8 mouse cellular contexts compared by ENCODE assay signal in genomic region chr11:101094930-101095313, GRCm38 (mm10). TPM values are rescaled to one million over a fixed set of nuclear protein-coding genes. Genes with fewer than 3 reads are reported as not detected.
DNase-seq lines count a peak whose midpoint lies in the region; ATAC-seq and TF ChIP-seq lines count a peak whose summit lies in the region.

No protein-coding gene starts in this region.

- no peak for TF ChIP-seq CTCF in G1E (IDR thresholded peaks at IDR 0.05; ENCODE audit: low read depth, low read length)

- no peaks in the 10 kb centered on the region for H3K27me3 ChIP-seq in heart, embryonic 12.5 days (replicated peaks)
- no peaks in the 10 kb centered on the region for H3K27me3 ChIP-seq in G1E (ENCODE audit: insufficient read depth, low read length)
- no peaks in the 10 kb centered on the region for H3K27me3 ChIP-seq in hindbrain, embryonic 10.5 days (ENCODE audit: insufficient read depth, poor library complexity, severe bottlenecking)
- no peaks in the 10 kb centered on the region for H3K27me3 ChIP-seq in midbrain, embryonic 10.5 days (ENCODE audit: low read depth, poor library complexity, severe bottlenecking)

- peaks cover 75% of the 10 kb centered on the region for H3K36me3 ChIP-seq in heart, embryonic 12.5 days
- peaks cover 78% of the 10 kb centered on the region for H3K36me3 ChIP-seq in G1E (replicated peaks)
- H3K36me3 ChIP-seq in hindbrain, embryonic 10.5 days = peaks cover 81% of the 10 kb centered on the region
- H3K36me3 ChIP-seq in midbrain, embryonic 10.5 days = peaks cover 74% of the 10 kb centered on the region

- H3K4me3 ChIP-seq in heart, embryonic 12.5 days = peak overlapping the region; percentile 84
- H3K4me3 ChIP-seq in G1E (ENCODE audit: low read depth, low read length) = peak overlapping the region; percentile 79
- peak overlapping the region; percentile 66 for H3K4me3 ChIP-seq in hindbrain, embryonic 10.5 days
- H3K4me3 ChIP-seq in midbrain, embryonic 10.5 days = peak overlapping the region; percentile 81

- DNase-seq in heart, adult 8-10 months (ENCODE audit: low spot score) = no peak
- no peak for DNase-seq in G1E (ENCODE audit: low spot score)
- DNase-seq in hindbrain, embryonic 10.5 days (ENCODE audit: low spot score) = no peak
- DNase-seq in midbrain, embryonic 10.5 days (ENCODE audit: low spot score) = no peak
- no peak for DNase-seq in adrenal gland, adult (ENCODE audit: inconsistent age in 2 of 2, low spot score in 1 of 2)
- no peak for DNase-seq in right cerebral cortex, postnatal 4 days
- DNase-seq in gastrocnemius, postnatal 25 days = no peak

- H3K4me2 ChIP-seq in heart, embryonic 12.5 days = peak overlapping the region; percentile 94

- peaks cover 10% of the 10 kb centered on the region for H3K4me1 ChIP-seq in heart, embryonic 12.5 days (replicated peaks)
- H3K4me1 ChIP-seq in G1E (ENCODE audit: insufficient read depth, low read depth, low read length) = peaks cover 41% of the 10 kb centered on the region
- peaks cover 27% of the 10 kb centered on the region for H3K4me1 ChIP-seq in hindbrain, embryonic 10.5 days (replicated peaks)
- peaks cover 30% of the 10 kb centered on the region for H3K4me1 ChIP-seq in midbrain, embryonic 10.5 days

- no peak overlapping the region for H3K27ac ChIP-seq in heart, embryonic 12.5 days (ENCODE audit: poor library complexity, severe bottlenecking)
- peak overlapping the region; percentile 85 for H3K27ac ChIP-seq in hindbrain, embryonic 10.5 days
- H3K27ac ChIP-seq in midbrain, embryonic 10.5 days (replicated peaks) = peak overlapping the region; percentile 90

- ATAC-seq in heart, embryonic 12.5 days (ENCODE audit: insufficient number of reproducible peaks, low FRiP score) = no peak
- no peak for ATAC-seq in G1E (ENCODE audit: extremely low read depth, insufficient number of reproducible peaks, low FRiP score, poor library complexity, severe bottlenecking)

- peak overlapping the region; percentile 90 for H3K9ac ChIP-seq in heart, embryonic 12.5 days

- WGBS in heart, embryonic 12.5 days = 1% methylated on average over 18 of the region's 18 CpGs
- under 1% methylated on average over 18 of the region's 18 CpGs for WGBS in hindbrain, embryonic 10.5 days
- WGBS in midbrain, embryonic 10.5 days = 2% methylated on average over 18 of the region's 18 CpGs

- no peaks in the 10 kb centered on the region for H3K9me3 ChIP-seq in heart, embryonic 12.5 days (replicated peaks)
- no peaks in the 10 kb centered on the region for H3K9me3 ChIP-seq in G1E (replicated peaks)
- no peaks in the 10 kb centered on the region for H3K9me3 ChIP-seq in hindbrain, embryonic 10.5 days
- H3K9me3 ChIP-seq in midbrain, embryonic 10.5 days (replicated peaks) = no peaks in the 10 kb centered on the region

RNA-seq across cellular contexts. Expression of gene Psmc3ip, which starts 0.3 kb away (rescaled TPM):
- polyA plus RNA-seq in heart, embryonic 12.5 days (2016; fragmentation: Nextera tagmentation; extraction: Ambion mirVana) = 20.8 and 21.3 TPM in 2 replicates
- total RNA-seq in heart, adult 8-10 months (2022) = 1 to 10 TPM; 2.3 to 3.1 (median 2.8) TPM
- total RNA-seq in G1E (2014; fragmentation: Nextera tagmentation) (11.1 and 15.7 TPM in 2 replicates), G1E (2017) (27.0 and 29.8 TPM in 2 replicates)
- 20.5 and 20.6 TPM in 2 replicates for polyA plus RNA-seq in G1E (2012)
- 59.7 and 72.5 TPM in 2 replicates for polyA plus RNA-seq in hindbrain, embryonic 10.5 days (2016; fragmentation: Nextera tagmentation; extraction: Ambion mirVana)
- polyA plus RNA-seq in midbrain, embryonic 10.5 days (2016; fragmentation: Nextera tagmentation; extraction: Ambion mirVana) = 74.3 and 77.3 TPM in 2 replicates
- 1 to 10 TPM; 1.5 to 1.7 TPM for total RNA-seq in gastrocnemius, postnatal 25 days (2021)

RNA-seq across cellular contexts. Expression of gene Mlx, which starts 7.8 kb away (rescaled TPM):
- polyA plus RNA-seq in heart, embryonic 12.5 days (2016; fragmentation: Nextera tagmentation; extraction: Ambion mirVana) = 36.2 and 37.3 TPM in 2 replicates
- total RNA-seq in heart, adult 8-10 months (2022) = 10 to 100 TPM; 15.5 to 24.4 (median 20.0) TPM
- total RNA-seq in G1E (2014; fragmentation: Nextera tagmentation) = 40.5 and 43.2 TPM in 2 replicates
- 45.5 and 45.9 TPM in 2 replicates for total RNA-seq in G1E (2017)
- polyA plus RNA-seq in G1E (2012) = 13.0 and 17.8 TPM in 2 replicates
- 44.7 and 49.7 TPM in 2 replicates for polyA plus RNA-seq in hindbrain, embryonic 10.5 days (2016; fragmentation: Nextera tagmentation; extraction: Ambion mirVana)
- 42.7 and 49.1 TPM in 2 replicates for polyA plus RNA-seq in midbrain, embryonic 10.5 days (2016; fragmentation: Nextera tagmentation; extraction: Ambion mirVana)
- 10 to 100 TPM in 1 of 2 experiments, 1 to 10 TPM in 1; 7.5 to 11.0 TPM for total RNA-seq in gastrocnemius, postnatal 25 days (2021)

RNA-seq across cellular contexts. Expression of gene Coasy, which starts 12.6 kb away (rescaled TPM):
- 27.2 and 30.4 TPM in 2 replicates for polyA plus RNA-seq in heart, embryonic 12.5 days (2016; fragmentation: Nextera tagmentation; extraction: Ambion mirVana)
- total RNA-seq in heart, adult 8-10 months (2022) = 10 to 100 TPM; 14.5 to 21.0 (median 17.6) TPM
- total RNA-seq in G1E (2014; fragmentation: Nextera tagmentation) (23.6 and 26.7 TPM in 2 replicates), G1E (2017) (31.7 and 32.6 TPM in 2 replicates)
- polyA plus RNA-seq in G1E (2012) = 39.3 and 43.6 TPM in 2 replicates
- polyA plus RNA-seq in hindbrain, embryonic 10.5 days (2016; fragmentation: Nextera tagmentation; extraction: Ambion mirVana) = 53.1 and 59.6 TPM in 2 replicates
- 57.5 TPM in 2 replicates for polyA plus RNA-seq in midbrain, embryonic 10.5 days (2016; fragmentation: Nextera tagmentation; extraction: Ambion mirVana)
- total RNA-seq in gastrocnemius, postnatal 25 days (2021) = 10 to 100 TPM in 1 of 2 experiments, 1 to 10 TPM in 1; 7.9 to 10.3 TPM

RNA-seq across cellular contexts. Expression of gene Hsd17b1, which starts 16.7 kb away (rescaled TPM):
- polyA plus RNA-seq in heart, embryonic 12.5 days (2016; fragmentation: Nextera tagmentation; extraction: Ambion mirVana) = not detected in 2 replicates
- 1 to 10 TPM in 1 of 4 experiments, under 1 TPM in 3; 0.22 to 1.5 (median 0.52) TPM for total RNA-seq in heart, adult 8-10 months (2022)
- total RNA-seq in G1E (2014; fragmentation: Nextera tagmentation) (not detected in 2 replicates), G1E (2017) (0.44 and 0.76 TPM in 2 replicates)
- polyA plus RNA-seq in G1E (2012) = 0.12 and 0.20 TPM in 2 replicates
- polyA plus RNA-seq in hindbrain, embryonic 10.5 days (2016; fragmentation: Nextera tagmentation; extraction: Ambion mirVana) = 0.14 TPM in 1 of 2 replicates, not detected in the other
- 0.12 TPM in 1 of 2 replicates, not detected in the other for polyA plus RNA-seq in midbrain, embryonic 10.5 days (2016; fragmentation: Nextera tagmentation; extraction: Ambion mirVana)
- not detected for total RNA-seq in gastrocnemius, postnatal 25 days (2021)

RNA-seq across cellular contexts. Expression of gene Retreg3, which starts 24.8 kb away (rescaled TPM):
- 15.2 and 15.9 TPM in 2 replicates for polyA plus RNA-seq in heart, embryonic 12.5 days (2016; fragmentation: Nextera tagmentation; extraction: Ambion mirVana)
- 10 to 100 TPM; 26.5 to 31.2 (median 29.0) TPM for total RNA-seq in heart, adult 8-10 months (2022)
- 12.0 and 13.4 TPM in 2 replicates for total RNA-seq in G1E (2014; fragmentation: Nextera tagmentation)
- total RNA-seq in G1E (2017) = 43.2 and 44.0 TPM in 2 replicates
- 7.7 and 9.4 TPM in 2 replicates for polyA plus RNA-seq in G1E (2012)
- polyA plus RNA-seq in hindbrain, embryonic 10.5 days (2016; fragmentation: Nextera tagmentation; extraction: Ambion mirVana) = 17.8 and 21.2 TPM in 2 replicates
- polyA plus RNA-seq in midbrain, embryonic 10.5 days (2016; fragmentation: Nextera tagmentation; extraction: Ambion mirVana) = 16.4 and 20.2 TPM in 2 replicates
- total RNA-seq in gastrocnemius, postnatal 25 days (2021) = 10 to 100 TPM; 28.4 to 29.9 TPM
